Mouse (Mus musculus) hindbrain, embryonic 14.5 days (tissue): ENCODE measurements at regions not wholly inside any gene's neighbourhood (a gene's known extent, or its start where the extent isn't known, plus 50 kb on each side); places are given as distances from the start of the nearest gene placed in this dataset.

ENCODE experiments used
- ATAC-seq: fragments of 200-750 bp; cut with Nextera tagmentation; 2 replicates; pipeline ENCODE4 v1.8.0; 2017; ENCODE audit warnings: moderate number of reproducible peaks, mild to moderate bottlenecking, moderate TSS enrichment, moderate library complexity; ENCODE audit not compliant: low FRiP score
- DNase-seq: peaks from one replicate; pipeline ENCODE4 v3.0.0-alpha.2; 2015; ENCODE audit warnings: low spot score
- H3K27ac ChIP-seq: fragments of 300-500 bp; sonication (generic); 2 replicates; pipeline ENCODE4 v1.5.1; 2014; ENCODE audit warnings: mild to moderate bottlenecking, moderate library complexity
- H3K27me3 ChIP-seq: fragments of 300-500 bp; sonication (generic); 2 replicates; pipeline ENCODE4 v1.6.1; 2014; ENCODE audit warnings: mild to moderate bottlenecking, low read length, mixed read lengths; ENCODE audit not compliant: control insufficient read depth, insufficient read depth
- H3K36me3 ChIP-seq: fragments of 300-500 bp; sonication (generic); replicated peaks from 2 replicates; pipeline ENCODE4 v1.6.1; 2014; ENCODE audit not compliant: control insufficient read depth, insufficient read depth
- H3K4me1 ChIP-seq: fragments of 300-500 bp; sonication (generic); replicated peaks from 2 replicates; pipeline ENCODE4 v1.6.1; 2014; ENCODE audit warnings: antibody characterized with exemption, low read length, mixed read lengths; ENCODE audit not compliant: control insufficient read depth, insufficient read depth
- H3K4me2 ChIP-seq: fragments of 300-500 bp; sonication (generic); replicated peaks from 2 replicates; pipeline ENCODE4 v1.6.1; 2014; ENCODE audit warnings: mild to moderate bottlenecking, moderate library complexity
- H3K4me3 ChIP-seq: fragments of 300-500 bp; sonication (generic); replicated peaks from 2 replicates; pipeline ENCODE4 v1.5.1; 2014; ENCODE audit warnings: mild to moderate bottlenecking, low read length
- H3K9ac ChIP-seq: fragments of 300-500 bp; sonication (generic); 2 replicates; pipeline ENCODE4 v1.6.1; 2014
- H3K9me3 ChIP-seq: fragments of 300-500 bp; sonication (generic); 2 replicates; pipeline ENCODE4 v1.6.1; 2016; ENCODE audit warnings: low read length; ENCODE audit not compliant: control insufficient read depth
- WGBS: fragments of 180-500 bp; shearing (Covaris S2); extraction: QIAGEN DNeasy Blood & Tissue Kit; methylation state at CpG from one replicate; pipeline ENCODE4 v1.1.7; 2014; 5-methylcytosine and 5-hydroxymethylcytosine counted together

GRCm38 (mm10) chr10:9013549-9013925, 127.7 kb upstream of the Sash1 start:
- H3K9ac ChIP-seq: no peak overlapping the region
- no peak overlapping the region for H3K27ac ChIP-seq
- no peak overlapping the region for H3K4me2 ChIP-seq
- no peak for DNase-seq
- no peaks in the 10 kb centered on the region for H3K4me1 ChIP-seq
- ATAC-seq: peak; percentile 57; the same call in 1 of the 2 replicates
- no peaks in the 10 kb centered on the region for H3K9me3 ChIP-seq
- no peaks in the 10 kb centered on the region for H3K27me3 ChIP-seq
- H3K36me3 ChIP-seq: no peaks in the 10 kb centered on the region
- WGBS: 55% methylated on average over 3 of the region's 3 CpGs
- no peak overlapping the region for H3K4me3 ChIP-seq

GRCm38 (mm10) chr10:9012829-9013548, 127.1 kb upstream of the Sash1 start:
- Histone ChIP-seq H3K4me3 (no peak overlapping the region), H3K4me2 (no peak overlapping the region), H3K27ac (no peak overlapping the region), H3K36me3 (no peaks in the 10 kb centered on the region), H3K4me1 (0 out of 2 replicates have a peak, but pooled peaks cover 4% of the 10 kb centered on the region), H3K27me3 (no peaks in the 10 kb centered on the region), H3K9me3 (no peaks in the 10 kb centered on the region), H3K9ac (no peak overlapping the region)
- DNase-seq: peak; percentile 69
- WGBS: 39% methylated on average over 5 of the region's 5 CpGs
- peak; percentile 25; the same call in 1 of the 2 replicates for ATAC-seq

GRCm38 (mm10) chr10:9011906-9012305, 126.0 kb upstream of the Sash1 start:
- ATAC-seq (no peak), DNase-seq (no peak)
- no peaks in the 10 kb centered on the region for H3K27me3 ChIP-seq
- H3K4me2 ChIP-seq: no peak overlapping the region
- no peak overlapping the region for H3K9ac ChIP-seq
- H3K4me3 ChIP-seq: no peak overlapping the region
- H3K36me3 ChIP-seq: no peaks in the 10 kb centered on the region
- 0 out of 2 replicates have a peak, but pooled peaks cover 4% of the 10 kb centered on the region for H3K4me1 ChIP-seq
- no peak overlapping the region for H3K27ac ChIP-seq
- WGBS: 84% methylated on average over 2 of the region's 2 CpGs
- H3K9me3 ChIP-seq: no peaks in the 10 kb centered on the region

- Histone ChIP-seq H3K36me3 (no peaks in the 10 kb centered on the region), H3K9me3 (no peaks in the 10 kb centered on the region), H3K4me3 (no peak overlapping the region), H3K4me1 (0 out of 2 replicates have a peak, but pooled peaks cover 4% of the 10 kb centered on the region), H3K27ac (no peak overlapping the region), H3K4me2 (no peak overlapping the region), H3K9ac (no peak overlapping the region), H3K27me3 (no peaks in the 10 kb centered on the region)
- DNase-seq: no peak
- WGBS: 79% methylated on average over 13 of the region's 13 CpGs
- no peak for ATAC-seq
Measured at GRCm38 (mm10) chr10:9010191-9010590, 124.3 kb upstream of the Sash1 start.

- no peak overlapping the region for H3K9ac ChIP-seq
- no peak overlapping the region for H3K4me3 ChIP-seq
- no peaks in the 10 kb centered on the region for H3K9me3 ChIP-seq
- no peaks in the 10 kb centered on the region for H3K27me3 ChIP-seq
- H3K4me1 ChIP-seq: 0 out of 2 replicates have a peak, but pooled peaks cover 4% of the 10 kb centered on the region
- H3K27ac ChIP-seq: no peak overlapping the region
- DNase-seq: no peak
- no peak for ATAC-seq
- no peak overlapping the region for H3K4me2 ChIP-seq
- no peaks in the 10 kb centered on the region for H3K36me3 ChIP-seq
- WGBS: 73% methylated on average over 10 of the region's 10 CpGs
Measured at GRCm38 (mm10) chr10:9005140-9005909, 119.5 kb upstream of the Sash1 start.

- no peaks in the 10 kb centered on the region for H3K36me3 ChIP-seq
- ATAC-seq (no peak), DNase-seq (no peak)
- H3K4me1 ChIP-seq: no peaks in the 10 kb centered on the region
- 78% methylated on average over 5 of the region's 5 CpGs for WGBS
- H3K9me3 ChIP-seq: no peaks in the 10 kb centered on the region
- H3K4me2 ChIP-seq: no peak overlapping the region
- H3K4me3 ChIP-seq: no peak overlapping the region
- H3K9ac ChIP-seq: no peak overlapping the region
- no peak overlapping the region for H3K27ac ChIP-seq
- H3K27me3 ChIP-seq: no peaks in the 10 kb centered on the region
Measured at GRCm38 (mm10) chr10:9002261-9002660, 116.4 kb upstream of the Sash1 start.

GRCm38 (mm10) chr10:8998758-8999398, 113.0 kb upstream of the Sash1 start:
- Histone ChIP-seq H3K27me3 (no peaks in the 10 kb centered on the region), H3K27ac (no peak overlapping the region), H3K4me1 (no peaks in the 10 kb centered on the region), H3K9ac (no peak overlapping the region), H3K4me2 (no peak overlapping the region), H3K9me3 (no peaks in the 10 kb centered on the region), H3K4me3 (no peak overlapping the region), H3K36me3 (no peaks in the 10 kb centered on the region)
- no peak for ATAC-seq
- 34% methylated on average over 5 of the region's 5 CpGs for WGBS
- DNase-seq: no peak

- no peak for ATAC-seq
- H3K4me3 ChIP-seq: no peak overlapping the region
- no peaks in the 10 kb centered on the region for H3K36me3 ChIP-seq
- H3K9ac ChIP-seq: no peak overlapping the region
- no peak overlapping the region for H3K27ac ChIP-seq
- no peaks in the 10 kb centered on the region for H3K27me3 ChIP-seq
- H3K4me2 ChIP-seq: no peak overlapping the region
- H3K9me3 ChIP-seq: no peaks in the 10 kb centered on the region
- no peak for DNase-seq
- H3K4me1 ChIP-seq: no peaks in the 10 kb centered on the region
- 78% methylated on average over 2 of the region's 2 CpGs for WGBS
Measured at GRCm38 (mm10) chr10:8998356-8998755, 112.5 kb upstream of the Sash1 start.

- Histone ChIP-seq H3K4me1 (no peaks in the 10 kb centered on the region), H3K4me3 (no peak overlapping the region), H3K9ac (no peak overlapping the region), H3K9me3 (no peaks in the 10 kb centered on the region), H3K27ac (no peak overlapping the region), H3K4me2 (no peak overlapping the region), H3K36me3 (no peaks in the 10 kb centered on the region), H3K27me3 (no peaks in the 10 kb centered on the region)
- ATAC-seq (no peak), DNase-seq (no peak)
- 64% methylated on average over 3 of the region's 3 CpGs for WGBS
Measured at GRCm38 (mm10) chr10:8995097-8995496, 109.2 kb upstream of the Sash1 start.
